Mouse (Mus musculus) kidney, postnatal 0 days (tissue): Measurements from ENCODE around the gene Nup205. TPM values are rescaled to one million over a fixed set of nuclear protein-coding genes. Genes with fewer than 3 reads are reported as not detected.

Experiments
- ATAC-seq: fragments of 200-750 bp; cut with Nextera tagmentation; replicated peaks from 2 replicates; pipeline ENCODE4 v1.8.0; 2017; ENCODE audit warnings: low read depth, moderate number of reproducible peaks, moderate TSS enrichment, moderate library complexity; ENCODE audit not compliant: low FRiP score
- DNase-seq: peaks from one replicate; pipeline ENCODE4 v3.0.0-alpha.2; 2016; ENCODE audit warnings: low spot score
- H3K27ac ChIP-seq: fragments of 300-500 bp; sonication (generic); 2 replicates; pipeline ENCODE4 v1.5.1; 2014; ENCODE audit warnings: mild to moderate bottlenecking
- H3K27me3 ChIP-seq: fragments of 300-500 bp; sonication (generic); 2 replicates; pipeline ENCODE4 v1.6.1; 2014; ENCODE audit warnings: low read length, mixed read lengths; ENCODE audit not compliant: insufficient read depth
- H3K36me3 ChIP-seq: fragments of 300-500 bp; sonication (generic); 2 replicates; pipeline ENCODE4 v1.6.1; 2014; ENCODE audit warnings: low read length, mixed read lengths; ENCODE audit not compliant: insufficient read depth
- H3K4me1 ChIP-seq: fragments of 300-500 bp; sonication (generic); replicated peaks from 2 replicates; pipeline ENCODE4 v1.6.1; 2014; ENCODE audit warnings: antibody characterized with exemption, low read length, mixed read lengths; ENCODE audit not compliant: insufficient read depth
- H3K4me2 ChIP-seq: fragments of 300-500 bp; sonication (generic); 2 replicates; pipeline ENCODE4 v1.6.1; 2014; ENCODE audit warnings: mild to moderate bottlenecking, low read length, moderate library complexity, mixed read lengths
- H3K4me3 ChIP-seq: fragments of 300-500 bp; sonication (generic); replicated peaks from 2 replicates; pipeline ENCODE4 v1.5.1; 2014; ENCODE audit warnings: low read depth, low read length
- H3K9ac ChIP-seq: fragments of 300-500 bp; sonication (generic); 2 replicates; pipeline ENCODE4 v1.6.1; 2014; ENCODE audit warnings: low read depth, low read length
- H3K9me3 ChIP-seq: fragments of 300-500 bp; sonication (generic); replicated peaks from 2 replicates; pipeline ENCODE4 v1.6.1; 2016; ENCODE audit warnings: low read length, inconsistent platforms, mixed read lengths
- CTCF ChIP-seq: IDR thresholded peaks from 2 replicates; pipeline ENCODE4 v1.5.1; 2016; ENCODE audit warnings: antibody characterized with exemption, low read depth, mild to moderate bottlenecking, moderate library complexity
- WGBS: fragments of 180-500 bp; shearing (Covaris S2); extraction: QIAGEN DNeasy Blood & Tissue Kit; methylation state at CpG from one replicate; pipeline ENCODE4 v1.1.7; 2014; 5-methylcytosine and 5-hydroxymethylcytosine counted together
- polyA plus RNA-seq: library from polyadenylated mRNA; unstranded; fragments of >200 nt; fragmentation: Nextera tagmentation; extraction: Ambion mirVana; gene quantifications from 2 replicates; pipeline ENCODE4 v1.2.1, GENCODE M21; 2015

Nup205 gene
- polyA plus RNA-seq, 1 experiment from 2014 or later = 18.4 TPM

- 61% methylated on average over 5 of the region's 5 CpGs for WGBS
- peaks cover 43% of the 10 kb centered on the region for H3K36me3 ChIP-seq
- ATAC-seq (no peak), DNase-seq (peak; percentile 59)
- no peak overlapping the region for H3K9ac ChIP-seq
- H3K4me2 ChIP-seq = no peak overlapping the region
- H3K4me3 ChIP-seq = no peak overlapping the region
- H3K27me3 ChIP-seq = no peaks in the 10 kb centered on the region
- no peaks in the 10 kb centered on the region for H3K9me3 ChIP-seq
- no peaks in the 10 kb centered on the region for H3K4me1 ChIP-seq
- no peak overlapping the region for H3K27ac ChIP-seq
- peak; percentile 73 for TF ChIP-seq CTCF
Observed at GRCm38 (mm10) chr6:35245086-35245485, 67.9 kb downstream of the Nup205 start.

DNA sequence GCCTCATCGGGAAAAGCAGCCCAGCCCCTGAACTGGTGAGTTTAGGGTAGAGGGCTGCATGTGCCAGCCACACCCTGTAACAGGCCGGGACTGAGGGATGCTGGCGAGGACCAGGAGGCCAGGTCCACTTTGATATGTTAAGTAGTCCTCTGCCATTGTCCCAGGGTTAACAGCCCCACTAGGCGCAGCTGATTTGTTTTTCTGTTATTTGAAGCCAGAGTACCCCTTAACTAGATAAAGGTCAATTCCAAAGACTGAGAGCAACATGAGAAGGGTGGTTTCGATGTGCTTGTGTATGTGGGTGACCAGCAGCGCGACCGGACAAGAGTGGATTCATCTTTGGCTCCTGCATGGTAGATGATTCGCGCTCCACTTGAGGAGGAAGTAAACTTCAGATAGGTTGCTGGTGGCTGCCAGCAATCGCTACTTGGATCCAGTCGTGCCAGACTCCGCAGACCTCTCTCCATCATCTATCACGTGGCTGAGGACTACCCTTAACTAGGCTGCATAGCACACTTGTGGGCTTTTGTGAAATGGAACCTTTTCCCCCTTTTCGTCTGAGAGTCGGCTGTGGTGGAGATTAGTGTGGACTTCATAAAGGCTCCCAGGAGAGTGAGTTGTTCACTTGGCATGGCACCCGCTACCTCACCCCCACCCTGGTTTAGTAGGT, 74.7 kb downstream of the Nup205 start:
- peak overlapping the region; percentile 66 for H3K4me2 ChIP-seq
- no peaks in the 10 kb centered on the region for H3K27me3 ChIP-seq
- H3K9ac ChIP-seq = peak overlapping the region; percentile 84; the same call in 1 of the 2 replicates
- H3K9me3 ChIP-seq = no peaks in the 10 kb centered on the region
- H3K36me3 ChIP-seq = no peaks in the 10 kb centered on the region
- DNase-seq = no peak
- H3K4me1 ChIP-seq = peaks cover 22% of the 10 kb centered on the region
- H3K4me3 ChIP-seq = peak overlapping the region; percentile 79; the same call in 1 of the 2 replicates
- ATAC-seq = peak; percentile 23; the same call in 1 of the 2 replicates
- no peak for TF ChIP-seq CTCF
- H3K27ac ChIP-seq = no peak overlapping the region
- WGBS = 58% methylated on average over 17 of the region's 17 CpGs

DNA sequence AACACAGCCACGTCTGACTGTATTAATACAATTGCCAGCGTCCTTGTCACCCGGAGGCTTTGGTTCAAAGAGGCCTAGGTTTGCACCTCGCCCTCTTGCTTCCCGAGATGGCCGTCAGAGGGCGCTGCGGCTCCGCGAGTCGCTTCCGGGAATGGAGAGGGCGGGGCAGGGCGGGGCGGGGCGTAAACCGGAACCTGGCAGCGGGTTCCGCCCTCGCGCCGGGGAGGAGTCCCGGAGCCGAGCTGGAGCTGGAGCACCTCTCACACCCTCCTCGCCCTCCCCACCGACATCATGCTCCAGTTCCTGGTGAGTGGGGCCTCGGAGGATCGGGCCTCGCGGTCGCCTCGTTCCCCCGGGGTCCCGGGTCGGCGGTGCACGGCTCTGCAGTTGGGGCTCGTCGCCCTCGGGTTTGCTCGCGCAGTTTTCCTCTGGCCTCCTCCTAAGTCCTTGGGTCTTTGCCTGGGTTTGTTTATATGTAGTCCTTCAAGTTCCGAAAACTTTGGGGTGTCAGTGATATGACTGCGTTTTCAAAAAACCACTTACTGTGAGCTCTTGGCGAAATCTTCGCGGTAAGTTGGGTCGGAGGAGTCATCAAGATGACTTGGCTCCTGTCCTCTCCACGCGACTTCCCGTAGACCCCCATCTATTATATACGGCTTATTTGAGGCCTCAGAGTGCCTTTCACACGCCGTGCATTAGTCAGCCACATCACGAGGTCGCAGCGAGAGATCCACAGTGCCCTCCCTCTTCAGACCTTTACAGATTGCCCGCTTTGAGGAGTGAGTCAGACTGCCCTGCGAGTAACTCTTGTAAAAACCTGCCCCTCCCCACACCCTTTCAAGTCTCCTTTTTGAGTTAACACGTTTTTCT, 75.5 kb downstream of the Nup205 start:
- DNase-seq (peak; percentile 93), ATAC-seq (peak; percentile 94)
- TF ChIP-seq CTCF = peak; percentile 93
- Histone ChIP-seq H3K4me3 (peak overlapping the region; percentile 79), H3K4me1 (peaks cover 22% of the 10 kb centered on the region), H3K27ac (peak overlapping the region; percentile 88), H3K9me3 (no peaks in the 10 kb centered on the region), H3K27me3 (no peaks in the 10 kb centered on the region), H3K36me3 (no peaks in the 10 kb centered on the region), H3K4me2 (peak overlapping the region; percentile 66), H3K9ac (peak overlapping the region; percentile 84)
- under 1% methylated on average over 59 of the region's 60 CpGs for WGBS

GRCm38 (mm10) chr6:35253474-35253873, 76.3 kb downstream of the Nup205 start:
- peaks cover 22% of the 10 kb centered on the region for H3K4me1 ChIP-seq
- H3K9me3 ChIP-seq = no peaks in the 10 kb centered on the region
- H3K4me2 ChIP-seq = peak overlapping the region; percentile 66
- H3K27me3 ChIP-seq = no peaks in the 10 kb centered on the region
- peak overlapping the region; percentile 84; the same call in 1 of the 2 replicates for H3K9ac ChIP-seq
- H3K27ac ChIP-seq = no peak overlapping the region
- 0 out of 2 replicates have a peak, but pooled peaks cover 1% of the 10 kb centered on the region for H3K36me3 ChIP-seq
- H3K4me3 ChIP-seq = peak overlapping the region; percentile 79
- 41% methylated on average over 5 of the region's 5 CpGs for WGBS
- TF ChIP-seq CTCF = no peak
- no peak for ATAC-seq
- no peak for DNase-seq

GRCm38 (mm10) chr6:35254136-35254904, 77.1 kb downstream of the Nup205 start:
- H3K27ac ChIP-seq = no peak overlapping the region

More at GRCm38 (mm10) chr6:35254136-35254904, 77.1 kb downstream of the Nup205 start:
- Histone ChIP-seq H3K4me1 (peaks cover 22% of the 10 kb centered on the region), H3K9me3 (no peaks in the 10 kb centered on the region), H3K4me2 (peak overlapping the region; percentile 66), H3K27me3 (no peaks in the 10 kb centered on the region), H3K36me3 (0 out of 2 replicates have a peak, but pooled peaks cover 2% of the 10 kb centered on the region), H3K4me3 (no peak overlapping the region; the same call in 1 of the 2 replicates), H3K9ac (no peak overlapping the region; the same call in 1 of the 2 replicates)
- no peak for TF ChIP-seq CTCF
- DNase-seq (no peak), ATAC-seq (no peak)
- 44% methylated on average over 9 of the region's 9 CpGs for WGBS
